Mouse (Mus musculus) inflammation-experienced regulatory T-cells (primary cell): Measurements from ENCODE around the gene Ahctf1. TPM values are rescaled to one million over a fixed set of nuclear protein-coding genes. Genes with fewer than 3 reads are reported as not detected.

Experiments used
- polyA plus RNA-seq, 2 experiments: library from polyadenylated mRNA; unstranded; fragments of 100-300 nt; shearing (Covaris generic); gene quantifications; one replicate each; pipeline ENCODE4 v1.2.1; 2017

Ahctf1 gene
- 10 to 100 TPM; 32.7 to 34.4 TPM for polyA plus RNA-seq

DNA sequence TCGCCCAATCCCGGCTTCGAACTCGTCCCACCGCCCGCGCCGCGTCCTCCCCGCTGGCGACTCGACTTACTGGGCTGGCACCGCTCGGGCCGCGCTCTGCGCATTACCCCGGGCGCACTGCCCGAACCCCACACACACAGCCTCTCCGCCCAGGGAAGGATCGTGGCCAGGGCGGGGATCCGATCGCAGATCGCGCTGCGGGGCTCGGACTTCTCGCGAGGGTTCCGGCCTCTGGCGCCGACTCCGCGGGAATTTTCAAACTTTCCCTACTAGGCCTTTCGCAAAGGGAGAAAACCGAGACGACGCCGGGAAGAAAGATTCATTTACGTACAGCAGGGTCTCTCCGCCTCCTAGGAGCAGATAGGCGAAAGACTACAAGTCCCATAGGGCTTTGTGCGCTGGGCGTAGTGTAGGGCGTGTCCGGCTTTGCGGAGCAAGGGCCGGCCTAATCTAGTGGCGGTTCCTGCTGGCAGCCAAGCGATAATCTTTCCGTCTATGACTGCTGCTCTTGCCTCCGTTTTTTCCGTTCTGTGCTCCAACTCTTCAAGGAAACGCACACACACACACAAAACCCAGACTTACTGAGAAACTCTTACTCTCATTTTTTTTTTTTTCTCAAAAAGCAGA is at the start of gene Ahctf1:
TSS of gene Ahctf1 (minus strand) at position 168 of the 627 bp plus-strand sequence.

DNA sequence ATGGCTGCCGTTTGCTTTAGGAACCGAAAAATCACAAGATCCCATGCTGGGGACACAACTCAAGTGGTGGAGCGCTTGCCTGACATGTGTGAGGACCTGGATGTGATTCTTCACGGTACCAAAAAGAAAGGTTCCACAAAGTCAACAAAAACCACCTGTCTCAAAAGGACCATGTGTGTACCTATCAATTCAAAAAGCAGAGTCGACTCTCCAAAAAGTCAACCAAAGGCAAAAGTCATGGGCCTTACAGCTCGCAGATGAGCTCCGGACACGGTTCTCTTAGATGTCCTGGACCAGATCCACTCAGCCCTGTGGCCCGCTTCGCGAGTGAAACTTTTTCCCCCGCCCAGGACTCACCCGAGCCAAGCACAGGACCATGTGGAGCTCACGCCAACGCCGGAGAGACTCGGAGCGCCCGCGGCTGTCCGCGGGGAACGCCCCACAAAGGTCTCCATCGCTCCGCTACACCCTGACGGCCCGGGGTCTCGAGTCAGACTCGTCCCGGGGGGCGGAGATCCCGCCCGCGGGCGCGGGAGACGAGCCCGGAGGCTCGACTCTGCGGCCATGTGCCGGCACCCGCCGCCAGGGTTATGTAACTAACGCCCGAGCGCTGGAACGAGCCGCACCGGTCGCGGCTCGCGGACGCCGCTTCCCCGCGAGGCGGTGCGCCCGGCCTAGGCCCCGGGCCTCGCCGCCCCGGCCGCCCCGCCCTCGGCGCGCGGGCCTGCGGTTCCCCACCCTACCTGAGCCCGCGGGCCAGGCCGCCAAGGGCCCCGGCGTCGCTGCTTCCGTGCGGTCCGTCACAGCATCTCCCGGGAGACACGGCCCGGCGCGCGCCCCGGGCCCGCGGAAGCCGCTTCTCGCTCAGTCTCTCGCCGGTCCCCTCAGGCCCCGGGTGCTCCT is 619 bp downstream of the Ahctf1 start, which contains the start of gene Gm10518:
TSS of gene Gm10518 (plus strand) at position 767 of the 903 bp plus-strand sequence.

DNA sequence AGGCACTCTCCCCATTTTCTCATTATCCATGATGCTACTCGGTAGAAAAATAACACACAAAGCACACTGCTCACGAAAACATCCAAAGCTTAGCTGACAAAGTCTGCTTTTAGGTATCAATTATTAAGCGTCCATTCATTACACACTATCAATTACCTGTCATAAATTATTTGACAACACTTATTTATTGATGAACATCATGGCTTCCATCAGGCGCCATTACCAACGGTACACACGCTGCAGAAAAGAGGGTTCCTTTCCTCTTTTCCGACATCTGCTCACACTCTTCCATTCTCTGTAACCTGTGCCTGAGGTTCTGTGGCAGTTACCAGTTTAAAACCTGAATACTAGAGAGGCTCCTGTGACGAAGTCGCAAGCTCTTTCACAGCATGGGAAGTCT is 58.3 kb downstream of the Ahctf1 start, which contains the start of gene Kif28:
TSS of gene Kif28 (minus strand) at position 101 of the 400 bp plus-strand sequence.

Other genes starting within 250 kb of the Ahctf1 start
- 10 to 100 TPM; 17.7 to 18.9 TPM for gene Sccpdh, start 135.5 kb downstream of the Ahctf1 start, polyA plus RNA-seq
- gene Kif28, start 58.4 kb downstream of the Ahctf1 start, polyA plus RNA-seq = under 1 TPM; 0.06 to 0.78 TPM
- gene Gm10518, start 304 bp downstream of the Ahctf1 start, polyA plus RNA-seq = 1 to 10 TPM; 1.1 to 1.3 TPM
- gene Cdc42bpa, start 156.8 kb upstream of the Ahctf1 start, polyA plus RNA-seq = under 1 TPM; 0.25 to 0.82 TPM